Mouse (Mus musculus) cerebellum, adult 11-12 months (tissue): ENCODE data around the gene Nalcn.
A peak's percentile ranks its signal among the peaks of the same experiment; 100 is the strongest.
"Not testable (repeated sequence)": the region's sequence is repeated elsewhere in the genome, so short reads cannot be mapped to it uniquely, and the experiment has no call there.

Experiments
- DNase-seq: peaks from one replicate; pipeline ENCODE4 v3.0.0; 2022

Gene Nalcn

GRCm38 (mm10) chr14:123626501-123627179, at the start of gene Nalcn:
Nalcn (minus strand) TSS chr14:123627144.
- peak; percentile 64 for DNase-seq

DNA sequence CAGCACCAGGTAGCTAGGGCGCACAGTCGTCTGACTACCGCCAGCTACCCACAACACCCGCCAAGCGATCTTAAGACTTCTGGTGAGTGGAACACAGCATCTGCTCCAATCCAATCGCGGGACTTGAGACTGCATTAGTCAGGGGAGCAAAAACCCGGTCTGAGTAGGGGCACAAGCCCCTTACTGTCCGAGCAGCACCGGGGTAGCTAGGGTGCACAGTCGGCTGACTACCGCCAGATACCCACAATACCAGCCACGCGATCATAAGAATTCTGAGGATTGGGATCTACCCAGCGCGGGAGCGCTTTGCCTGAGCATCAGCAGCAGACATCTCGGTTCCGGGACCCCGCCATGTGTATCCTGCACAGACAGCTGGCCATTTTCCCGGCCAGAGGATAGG, 44.1 kb upstream of the Nalcn start:
- DNase-seq = not testable (repeated sequence)

- no peak for DNase-seq
These were observed 37.5 kb upstream of the Nalcn start for GRCm38 (mm10) chr14:123664451-123664850.

GRCm38 (mm10) chr14:123663206-123663605, 36.3 kb upstream of the Nalcn start:
- DNase-seq = no peak

- DNase-seq = no peak
These were observed 35.4 kb upstream of the Nalcn start for GRCm38 (mm10) chr14:123662386-123662785.

- DNase-seq = peak; percentile 32
These were observed 34.1 kb upstream of the Nalcn start for GRCm38 (mm10) chr14:123661091-123661491.

DNA sequence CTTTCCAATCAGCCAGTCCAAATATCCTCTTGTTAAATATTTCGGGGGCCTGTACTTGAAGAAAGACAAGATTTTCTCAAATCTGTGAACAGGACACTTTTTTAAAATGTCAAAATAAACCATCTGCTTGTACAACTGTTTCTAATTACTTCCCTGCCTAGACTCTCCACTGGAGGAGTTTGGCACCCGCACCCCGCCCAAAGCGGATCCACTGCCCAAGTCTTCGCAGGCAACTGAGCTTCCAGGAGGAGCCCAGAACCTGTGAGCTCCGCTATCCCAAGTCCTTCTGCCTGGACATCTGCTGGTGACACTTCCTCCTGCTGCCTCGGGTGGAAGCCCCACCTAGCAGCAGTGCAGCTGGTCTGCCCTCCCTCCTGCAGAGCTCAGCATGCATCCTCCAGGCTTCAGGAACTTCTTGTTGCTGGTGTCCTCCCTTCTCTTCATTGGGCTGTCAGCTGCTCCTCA, 33.0 kb upstream of the Nalcn start, which contains the start of gene Itgbl1:
Gene Itgbl1 (plus strand): TSS at position 51 of the 465 bp plus-strand sequence.
- DNase-seq = peak; percentile 62

DNA sequence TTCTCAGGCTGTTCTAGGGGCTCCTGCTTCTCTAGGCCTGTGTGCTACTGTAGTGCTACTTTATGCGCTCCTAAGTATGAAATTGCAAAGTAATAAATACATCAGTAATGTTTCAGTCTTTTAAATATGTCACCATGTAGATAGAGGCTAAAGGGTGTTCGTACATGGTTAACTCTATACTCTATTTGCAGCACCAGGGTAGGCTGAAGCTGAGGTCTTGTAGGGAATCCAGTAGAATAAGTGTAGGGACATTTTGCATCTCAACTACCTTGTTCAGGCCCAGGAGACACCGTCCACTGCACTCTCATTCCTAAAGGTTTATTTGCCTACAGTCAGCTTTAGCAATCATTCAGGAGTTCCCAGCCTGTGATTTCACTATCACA, 227 bp upstream of the Nalcn start:
- no peak for DNase-seq

DNA sequence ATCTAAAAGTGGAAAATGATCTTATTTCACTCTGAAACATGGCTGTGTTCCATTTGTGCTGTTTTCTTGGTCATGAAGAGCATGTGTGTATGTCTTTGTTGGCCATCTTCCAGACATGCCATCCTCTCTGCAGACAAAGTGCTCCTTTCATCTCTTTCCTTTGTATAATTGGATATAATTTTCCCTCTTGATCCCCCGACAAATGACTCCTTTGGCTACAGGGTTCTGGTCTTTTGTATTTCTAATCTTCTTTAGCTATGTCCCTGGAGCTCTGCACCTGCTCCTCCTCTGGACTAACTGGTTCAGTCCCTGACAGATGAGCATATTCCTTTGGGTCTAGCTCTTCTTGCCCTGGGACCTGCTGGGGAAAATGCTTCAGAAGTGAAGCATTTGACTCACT, 4.0 kb downstream of the Nalcn start:
- no peak for DNase-seq

GRCm38 (mm10) chr14:123595265-123595664, 31.7 kb downstream of the Nalcn start:
- no peak for DNase-seq

- DNase-seq = no peak
These were observed 39.5 kb downstream of the Nalcn start for GRCm38 (mm10) chr14:123587412-123587811.

DNA sequence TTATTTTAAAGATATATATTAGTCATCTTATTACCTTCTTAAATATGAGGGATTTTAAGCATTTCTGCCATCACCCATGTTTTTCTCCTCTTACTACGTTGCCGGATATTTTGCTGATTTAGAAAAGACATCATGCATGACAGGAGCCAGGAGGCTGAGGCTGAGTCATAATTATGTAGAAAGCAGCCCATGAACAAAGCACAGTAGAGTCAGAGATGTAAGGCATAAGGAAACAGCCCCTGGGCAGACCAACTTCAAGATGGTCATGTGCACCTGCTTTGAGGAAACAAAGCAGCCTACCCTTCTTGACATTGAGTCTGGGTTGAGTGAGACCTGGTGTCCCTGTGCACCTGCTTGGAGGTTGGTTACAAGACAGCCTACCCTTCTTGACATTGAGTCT, 44.5 kb downstream of the Nalcn start:
- DNase-seq = no peak

GRCm38 (mm10) chr14:123575356-123575755, 51.6 kb downstream of the Nalcn start:
- no peak for DNase-seq

DNA sequence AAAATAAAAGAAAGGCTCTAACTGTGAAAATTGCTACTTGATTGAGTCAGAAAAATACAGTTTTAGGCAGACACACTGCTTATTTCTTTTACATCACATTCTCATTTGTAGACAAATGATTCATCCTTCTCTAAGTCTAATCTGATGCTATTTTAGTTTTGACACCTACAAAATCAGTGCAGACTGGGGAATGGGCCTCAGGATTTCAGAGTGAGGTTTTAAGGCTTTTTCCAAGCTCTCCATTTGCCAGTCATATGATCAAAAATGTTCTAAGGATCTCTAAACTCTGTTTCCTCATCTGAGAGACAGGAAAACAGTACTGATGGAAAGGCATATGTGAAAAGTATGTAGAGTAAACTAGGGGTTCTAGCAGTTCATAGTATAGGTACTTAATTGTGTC, 52.0 kb downstream of the Nalcn start:
- no peak for DNase-seq

DNA sequence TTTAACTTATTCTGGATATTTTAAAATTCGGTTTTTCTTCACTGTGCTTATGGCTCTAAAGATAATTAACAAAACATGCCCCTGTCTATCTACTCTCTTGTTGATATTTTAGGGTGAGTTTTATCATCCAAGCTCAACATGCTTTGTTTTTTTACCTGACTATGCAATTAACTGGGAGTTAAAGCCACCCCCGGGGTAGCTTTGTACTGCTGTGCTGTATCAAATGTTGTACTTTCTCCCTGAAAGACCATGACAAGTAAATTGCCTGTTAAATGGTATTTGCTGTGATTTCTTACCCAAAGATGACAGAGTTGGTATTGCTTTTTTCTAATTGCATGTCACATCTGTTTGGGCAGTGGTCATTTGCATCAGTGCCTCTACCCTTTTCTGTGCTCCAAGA, 60.3 kb downstream of the Nalcn start:
- DNase-seq = no peak

- no peak for DNase-seq
These were observed 71.4 kb downstream of the Nalcn start for GRCm38 (mm10) chr14:123555533-123555932.

DNA sequence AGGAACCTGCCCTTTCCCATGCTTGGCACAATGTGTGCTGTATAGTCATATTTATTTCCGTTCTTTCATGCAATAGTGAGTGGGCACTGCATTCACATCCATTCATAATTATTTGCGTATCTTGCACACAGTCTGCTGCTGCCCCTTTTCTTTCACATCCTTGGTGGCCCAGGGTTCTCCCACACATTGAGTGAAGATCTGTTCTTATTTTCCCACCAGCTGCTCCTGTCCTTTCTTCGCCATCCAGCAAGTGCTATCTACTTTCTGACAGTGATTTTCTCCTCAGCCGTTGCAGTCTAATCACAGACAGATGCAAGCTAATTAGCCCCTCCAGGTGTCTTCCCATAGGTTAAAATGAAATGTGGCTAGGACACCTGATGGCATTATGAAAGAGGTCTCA, 72.0 kb downstream of the Nalcn start:
- DNase-seq = no peak

- no peak for DNase-seq
These were observed 84.6 kb downstream of the Nalcn start for GRCm38 (mm10) chr14:123542362-123542761.

- peak; percentile 13 for DNase-seq
These were observed 91.3 kb downstream of the Nalcn start for GRCm38 (mm10) chr14:123535636-123536035.

GRCm38 (mm10) chr14:123533000-123533399, 93.9 kb downstream of the Nalcn start:
- no peak for DNase-seq

GRCm38 (mm10) chr14:123531271-123531670, 95.7 kb downstream of the Nalcn start:
- DNase-seq = no peak

GRCm38 (mm10) chr14:123529143-123529542, 97.8 kb downstream of the Nalcn start:
- DNase-seq = no peak

GRCm38 (mm10) chr14:123513376-123514141, 113.4 kb downstream of the Nalcn start:
- no peak for DNase-seq

DNA sequence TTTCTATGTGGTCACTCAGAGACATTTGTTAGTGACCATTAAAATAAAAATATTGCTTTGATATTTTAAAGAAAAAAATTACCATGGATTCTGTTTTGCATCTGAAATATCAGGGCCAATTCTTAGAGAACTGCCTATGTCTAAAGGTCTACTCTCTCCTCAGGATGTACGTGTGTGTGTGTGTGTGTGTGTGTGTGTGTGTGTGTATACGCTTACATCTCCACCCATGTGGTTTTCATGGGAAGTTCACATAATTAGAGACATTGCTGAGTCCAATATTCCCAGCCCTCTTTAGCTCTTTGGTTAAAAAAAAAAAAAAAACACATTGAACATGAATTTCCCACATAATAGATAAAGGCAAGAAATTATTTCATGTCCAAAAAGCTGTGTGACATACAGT, 114.0 kb downstream of the Nalcn start:
- DNase-seq = no peak
